Mouse (Mus musculus) layer of hippocampus, adult 8-10 months (tissue): Measurements from ENCODE around the gene Ip6k3. TPM values are rescaled to one million over a fixed set of nuclear protein-coding genes. Genes with fewer than 3 reads are reported as not detected.
A peak's percentile ranks its signal among the peaks of the same experiment; 100 is the strongest.

Source experiments
- DNase-seq, 2 experiments: peaks; one replicate each; pipeline ENCODE4 v3.0.0; 2022; ENCODE audit warnings: low spot score in 2 of 2
- total RNA-seq, 4 experiments: library from RNA; stranded (reverse); gene quantifications; 2 replicates each; pipeline ENCODE4 v1.2.4; 2022

The Ip6k3 gene
- total RNA-seq, result 1 to 10 TPM in 2 of 4 experiments, under 1 TPM in 2; 0.27 to 3.7 (median 2.0) TPM

DNA sequence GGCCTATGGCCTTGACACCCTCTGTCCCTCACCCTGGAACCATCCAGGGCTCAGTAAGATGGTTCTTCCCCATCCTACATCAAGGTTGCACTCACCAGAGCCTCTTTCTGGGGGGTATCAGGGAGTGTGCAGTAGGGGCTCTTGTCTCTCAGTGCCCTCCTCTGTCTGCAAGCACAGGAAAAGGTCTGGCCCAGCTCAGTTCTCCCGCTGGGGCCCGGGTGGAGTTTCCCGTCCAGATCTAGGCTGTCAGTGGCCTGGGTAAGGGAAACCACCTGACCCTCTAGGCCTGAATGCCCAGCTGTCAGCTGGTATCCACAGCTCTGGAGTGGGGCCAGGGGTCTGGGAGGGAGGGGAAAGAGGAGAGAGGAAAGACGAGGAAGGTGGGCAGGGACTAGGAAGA, at the start of gene Ip6k3:
Gene Ip6k3 (minus strand): TSS at position 251 of the 400 bp plus-strand sequence.
- DNase-seq, result no peak

DNA sequence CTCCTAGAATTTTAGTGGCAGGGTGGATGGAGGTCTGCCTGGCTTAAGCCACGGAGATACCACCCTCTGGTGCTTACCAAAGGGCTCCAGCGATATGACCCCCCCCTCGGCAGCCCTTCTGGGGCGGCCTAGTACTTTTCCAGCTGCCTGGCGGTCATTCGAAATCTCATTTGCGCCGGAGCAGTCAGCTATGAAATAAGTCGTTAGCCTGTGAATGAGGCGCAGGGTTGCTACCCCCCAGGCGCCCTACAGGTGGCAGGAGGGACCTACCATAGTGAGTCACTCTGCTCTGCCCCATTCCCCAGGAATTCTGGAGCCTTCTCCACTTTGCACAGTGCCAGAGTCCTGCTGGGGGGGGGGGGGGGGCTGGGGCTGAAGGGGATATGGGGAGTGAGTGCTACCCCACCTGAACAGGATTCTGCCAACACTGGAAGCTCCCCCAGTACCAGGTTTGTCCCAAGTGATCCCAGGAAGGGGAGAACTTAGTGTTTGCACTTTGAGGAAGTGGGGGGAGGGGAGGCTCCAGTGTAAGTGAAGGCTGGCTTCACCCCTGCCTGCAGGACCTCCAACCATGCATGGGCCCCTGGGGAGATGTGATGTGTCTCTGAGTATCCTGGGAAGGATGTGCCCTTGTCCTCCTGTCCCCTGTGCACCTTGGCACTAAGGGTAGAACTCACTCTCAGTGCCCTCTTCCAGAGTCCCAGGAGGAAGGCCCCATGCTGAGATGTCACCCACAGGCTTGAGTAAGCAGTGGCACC, 45.4 kb upstream of the Ip6k3 start:
- DNase-seq, result peak in 1 of 2 experiments; percentile 42

DNA sequence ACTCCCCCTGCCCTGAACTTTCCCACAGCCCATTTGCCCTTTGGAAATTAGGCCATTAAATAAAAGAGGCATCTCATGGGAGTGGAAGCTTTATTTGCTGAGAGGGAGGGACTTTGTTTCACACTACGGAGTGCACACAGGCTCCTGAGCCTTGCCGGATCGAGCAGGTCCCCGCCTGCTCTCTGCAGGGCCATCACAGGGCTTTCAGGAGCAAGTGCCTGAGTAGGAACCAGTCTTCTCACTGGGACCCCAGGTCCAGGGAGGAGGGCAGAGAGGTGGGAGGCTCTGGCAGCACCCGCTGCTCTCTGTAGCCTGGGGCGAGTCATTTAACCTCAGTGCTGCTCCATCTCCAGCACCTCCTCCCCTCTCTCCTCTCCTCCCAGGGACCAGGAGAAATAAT, 44.4 kb upstream of the Ip6k3 start:
- no peak for DNase-seq

DNA sequence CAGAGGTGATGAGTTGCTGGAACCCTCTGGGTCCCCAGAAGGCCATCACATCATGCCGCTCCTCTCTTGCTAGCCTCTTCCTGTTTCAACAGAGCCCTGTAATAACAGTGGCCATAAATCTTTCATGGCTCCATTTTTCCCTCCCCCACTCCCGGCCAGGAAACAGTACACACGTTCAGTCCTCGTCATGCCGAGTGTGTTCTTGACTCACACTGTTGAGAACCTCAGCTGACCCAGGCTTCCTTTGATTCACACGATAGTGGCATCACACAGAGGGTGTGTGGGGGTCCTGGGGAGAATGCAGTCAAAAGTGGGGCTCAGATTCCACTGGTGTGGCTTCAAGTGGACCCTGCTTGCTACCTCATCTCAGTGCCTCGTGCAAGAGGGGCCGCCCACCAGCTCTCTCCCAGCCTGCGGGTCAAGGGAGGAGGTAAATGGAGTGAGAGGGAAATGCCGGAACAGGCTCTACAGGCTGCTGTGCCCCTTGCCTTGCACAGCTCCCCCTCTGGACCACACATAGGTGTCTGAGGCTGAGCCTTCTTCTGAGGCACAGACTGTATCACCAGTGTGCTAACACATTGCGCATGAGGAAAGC, 39.6 kb upstream of the Ip6k3 start:
- DNase-seq, result no peak

GRCm38 (mm10) chr17:27204075-27204909, 36.7 kb upstream of the Ip6k3 start, which contains the start of gene Lemd2:
Gene Lemd2 (minus strand): TSS chr17:27204469.
- peak; percentile 91 to 95 for DNase-seq

DNA sequence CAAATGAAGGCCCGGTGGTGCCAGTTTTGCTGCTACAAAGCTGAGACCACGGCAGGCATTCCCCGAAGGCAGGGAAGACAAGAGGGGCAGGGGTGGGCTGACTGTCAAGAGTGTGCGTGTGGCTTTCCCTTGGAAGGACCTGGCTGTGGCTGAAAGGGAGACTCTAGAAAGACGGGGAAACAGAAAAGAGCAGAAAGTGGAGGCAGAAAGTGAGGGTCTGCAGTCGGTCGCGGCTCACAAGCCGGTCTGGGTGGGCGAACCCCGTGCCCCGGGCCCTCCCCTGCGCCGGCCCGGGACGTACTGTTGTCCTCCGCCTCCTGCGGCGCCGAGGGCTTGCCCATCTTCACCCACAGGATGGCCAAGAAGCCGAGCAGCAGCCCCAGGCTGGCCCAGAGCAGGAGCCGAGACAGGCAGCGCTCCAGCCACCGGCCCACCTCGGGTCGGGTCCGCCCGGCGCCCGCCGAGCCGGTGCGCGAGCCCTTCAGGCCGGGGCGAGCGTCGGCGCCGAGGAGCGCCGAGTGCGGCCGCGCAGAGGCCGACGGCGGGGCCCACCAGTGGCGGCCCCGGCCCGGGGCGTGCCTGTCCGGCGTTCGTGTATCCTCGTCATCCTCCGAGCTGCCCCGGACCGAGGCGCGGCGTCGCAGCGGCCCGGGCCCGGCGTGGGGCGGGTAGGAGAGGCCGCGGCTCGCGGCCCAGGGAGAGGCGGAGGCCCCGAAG, 35.9 kb upstream of the Ip6k3 start:
- no peak for DNase-seq

DNA sequence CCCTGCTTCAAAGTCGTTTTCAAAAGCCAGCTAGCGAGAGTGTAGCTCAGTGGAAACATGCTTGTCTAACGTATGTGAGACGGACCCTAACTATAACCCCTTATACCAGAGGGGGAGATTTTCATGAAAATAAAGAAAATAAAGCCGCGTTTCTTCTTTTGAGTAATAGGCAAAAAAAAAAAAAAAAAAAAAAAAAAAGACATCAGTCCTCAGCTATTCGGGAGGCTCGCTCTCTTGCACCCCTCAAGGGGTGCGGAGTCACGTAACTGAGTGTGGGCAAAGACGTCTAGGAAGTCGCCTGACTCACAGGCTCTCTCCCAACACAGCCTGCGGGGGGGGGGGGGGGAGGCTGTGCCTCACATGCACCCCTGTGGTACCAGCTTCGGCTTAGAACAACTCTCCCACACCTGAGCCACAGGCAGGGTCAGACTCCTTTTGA, 35.3 kb upstream of the Ip6k3 start:
- no peak for DNase-seq

- DNase-seq, result no peak
These were observed 34.4 kb upstream of the Ip6k3 start for GRCm38 (mm10) chr17:27201981-27202380.

DNA sequence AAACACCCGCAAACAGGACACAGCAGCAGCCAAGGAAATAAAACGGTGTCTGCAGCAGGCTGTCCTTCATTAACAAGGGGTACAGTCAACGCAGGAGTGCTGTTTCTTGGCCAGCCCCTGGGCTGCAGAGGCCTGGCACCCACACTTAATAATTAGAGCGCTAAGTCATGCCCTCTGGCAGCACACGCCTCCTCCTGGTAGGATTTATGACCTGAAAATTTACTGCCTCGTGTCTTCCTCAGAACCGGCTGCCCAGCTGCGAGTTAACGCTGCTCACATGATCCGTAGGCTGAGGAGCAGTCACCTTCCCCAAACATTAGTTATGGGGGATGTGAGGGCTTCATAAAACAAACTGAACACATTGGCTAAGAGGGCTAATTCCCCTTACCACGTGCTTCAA, 33.2 kb upstream of the Ip6k3 start:
- DNase-seq, result no peak

GRCm38 (mm10) chr17:27199864-27200263, 32.3 kb upstream of the Ip6k3 start:
- DNase-seq, result peak; percentile 48 to 62

GRCm38 (mm10) chr17:27199205-27199604, 31.6 kb upstream of the Ip6k3 start:
- no peak for DNase-seq

DNA sequence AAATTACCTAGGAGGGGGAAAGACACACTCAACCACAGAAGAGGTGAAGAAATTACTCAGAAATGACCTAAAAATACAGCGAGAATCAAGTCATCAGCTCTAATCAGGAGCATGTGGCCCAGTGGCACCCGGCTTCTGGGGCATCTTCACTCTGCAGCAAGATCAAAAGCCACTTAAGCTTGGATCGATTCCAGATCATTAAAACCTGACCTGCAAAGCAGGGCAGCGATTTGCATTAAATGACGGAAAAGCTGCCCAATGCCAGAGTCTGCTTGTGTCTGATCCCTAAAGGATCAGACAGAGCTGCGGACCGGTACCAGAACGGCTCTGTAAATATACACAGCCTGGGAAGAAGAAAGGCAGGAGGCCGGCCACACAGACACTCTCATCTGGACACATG, 28.6 kb upstream of the Ip6k3 start:
- no peak for DNase-seq

GRCm38 (mm10) chr17:27194258-27195185, 26.9 kb upstream of the Ip6k3 start:
- DNase-seq, result no peak

GRCm38 (mm10) chr17:27191804-27192203, 24.2 kb upstream of the Ip6k3 start:
- no peak for DNase-seq

DNA sequence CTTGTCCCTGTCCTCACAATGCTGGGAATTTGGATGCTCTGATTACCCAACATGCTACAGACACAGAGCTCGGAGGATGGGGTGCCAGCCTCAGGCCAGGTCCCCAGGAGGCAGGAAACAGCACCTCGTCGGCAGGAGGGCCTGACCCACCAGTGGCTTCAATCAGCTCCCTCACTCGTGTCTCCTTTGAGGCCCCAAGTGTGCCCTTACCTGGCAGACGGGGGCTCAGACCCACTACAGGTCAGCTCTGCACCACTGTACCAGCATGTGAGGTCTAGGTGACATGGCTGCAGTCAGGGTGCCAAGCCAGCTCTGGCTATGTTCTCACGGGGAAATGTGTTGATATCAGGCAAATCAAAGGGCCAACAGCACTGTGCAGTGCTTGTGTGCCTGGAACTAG, 23.6 kb upstream of the Ip6k3 start:
- no peak for DNase-seq

GRCm38 (mm10) chr17:27189640-27190216, 22.1 kb upstream of the Ip6k3 start:
- DNase-seq, result peak in 1 of 2 experiments; percentile 59

- no peak for DNase-seq
These were observed 21.3 kb upstream of the Ip6k3 start for GRCm38 (mm10) chr17:27188883-27189282.

DNA sequence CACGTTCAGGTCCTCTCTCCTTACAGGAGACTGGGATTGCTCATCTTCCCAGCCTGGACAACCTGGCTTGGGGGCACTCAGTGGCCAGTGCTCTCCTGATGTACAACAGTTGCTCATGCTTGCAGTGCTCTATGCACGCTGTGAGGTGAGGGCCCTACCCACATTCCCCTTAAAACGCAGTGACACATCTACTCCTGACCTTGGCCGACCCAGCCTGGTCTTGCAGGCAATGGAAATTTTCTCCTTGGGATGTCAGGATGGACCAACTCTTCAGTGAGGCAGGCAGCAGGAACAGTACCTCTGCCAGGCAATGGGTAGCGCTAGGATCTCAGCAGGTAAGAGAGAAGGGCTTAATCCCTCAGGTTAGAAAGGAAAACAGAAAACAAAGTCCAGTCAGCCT, 19.5 kb upstream of the Ip6k3 start:
- DNase-seq, result no peak

GRCm38 (mm10) chr17:27186068-27186467, 18.5 kb upstream of the Ip6k3 start:
- DNase-seq, result no peak
